Mouse (Mus musculus): ENCODE results near the gene Olfr139. TPM values are rescaled to one million over a fixed set of nuclear protein-coding genes. Genes with fewer than 3 reads are reported as not detected.

Gene Olfr139
- polyA plus RNA-seq (2014; fragmentation: Nextera tagmentation; extraction: Ambion mirVana) = not detected in 2 replicates

DNA sequence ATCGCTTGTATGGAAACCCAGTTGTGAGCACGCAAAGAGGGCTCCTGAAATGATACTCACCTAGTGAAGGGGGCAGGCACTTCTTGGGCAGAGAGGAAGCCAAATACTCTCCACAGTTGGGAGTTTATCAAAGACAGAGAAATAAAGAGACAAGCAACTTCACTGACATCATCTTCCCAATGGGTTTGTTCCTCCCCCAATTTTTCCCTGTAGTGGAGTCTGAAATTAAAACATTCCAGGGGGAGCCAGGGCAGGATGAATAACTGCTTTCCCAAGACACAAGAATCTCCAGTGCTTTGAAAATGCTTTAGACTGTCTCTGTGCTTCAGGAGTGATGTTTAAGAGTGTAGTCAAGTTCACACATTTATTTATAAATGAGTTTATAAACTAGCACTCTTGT is at the start of gene Olfr139, which contains the start of gene Olfr399:
Gene Olfr139, minus strand, starts transcription at position 101 of the 400 bp plus-strand sequence.
Gene Olfr399, minus strand, starts transcription at position 165 of the 400 bp plus-strand sequence.
- Histone ChIP-seq H3K4me3 (ENCODE audit: low read depth, low read length) (no peak within 1 kb of the TSS), H3K9me3 (ENCODE audit: low read depth, low read length) (no peaks in the 10 kb centered on the region), H3K27me3 (ENCODE audit: insufficient read depth, low read length) (no peaks in the 10 kb centered on the region), H3K4me2 (no peak within 1 kb of the TSS), H3K4me1 (ENCODE audit: insufficient read depth) (no peaks in the 10 kb centered on the region), H3K36me3 (ENCODE audit: insufficient read depth) (no peaks in the 10 kb centered on the region), H3K9ac (no peak within 1 kb of the TSS), H3K27ac (ENCODE audit: low read depth) (no peak within 1 kb of the TSS)
- 80% methylated on average over 2 of the region's 2 CpGs for WGBS
- no peak for DNase-seq
- no peak for TF ChIP-seq CTCF (IDR thresholded peaks at IDR 0.05; ENCODE audit: low read depth)
- ATAC-seq (ENCODE audit: insufficient read depth) = no peak

DNA sequence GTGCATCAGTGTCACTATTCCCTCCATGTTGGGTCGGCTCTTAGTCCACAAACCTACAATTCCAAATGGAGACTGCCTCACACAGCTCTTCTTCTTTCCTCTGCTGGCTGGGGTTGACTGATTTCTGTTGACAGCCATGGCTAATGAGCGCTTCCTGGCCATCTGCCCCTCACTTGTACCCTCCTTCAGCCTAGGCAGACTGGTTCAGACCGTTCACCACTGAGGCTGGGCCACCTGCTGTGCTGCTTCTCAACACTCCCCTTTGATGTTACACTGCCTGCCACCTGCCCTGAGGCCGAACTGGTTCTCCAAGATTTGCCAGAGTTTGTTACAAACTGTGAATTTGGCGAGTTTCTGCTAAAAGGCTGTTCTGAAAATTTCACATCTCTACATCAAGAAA is 48.7 kb upstream of the Olfr139 start:
- no peak for ATAC-seq (ENCODE audit: insufficient read depth)
- no peaks in the 10 kb centered on the region for H3K27me3 ChIP-seq (ENCODE audit: insufficient read depth, low read length)
- H3K27ac ChIP-seq (ENCODE audit: low read depth) = no peak overlapping the region
- H3K4me2 ChIP-seq = no peak overlapping the region
- no peaks in the 10 kb centered on the region for H3K4me1 ChIP-seq (ENCODE audit: insufficient read depth)
- H3K9me3 ChIP-seq (ENCODE audit: low read depth, low read length) = peaks cover 5% of the 10 kb centered on the region; the same call in 1 of the 2 replicates
- H3K4me3 ChIP-seq (ENCODE audit: low read depth, low read length) = no peak overlapping the region
- no peaks in the 10 kb centered on the region for H3K36me3 ChIP-seq (ENCODE audit: insufficient read depth)
- no peak for DNase-seq
- no peak for TF ChIP-seq CTCF (IDR thresholded peaks at IDR 0.05; ENCODE audit: low read depth)
- no peak overlapping the region for H3K9ac ChIP-seq
- WGBS = 26% methylated on average over 5 of the region's 5 CpGs

DNA sequence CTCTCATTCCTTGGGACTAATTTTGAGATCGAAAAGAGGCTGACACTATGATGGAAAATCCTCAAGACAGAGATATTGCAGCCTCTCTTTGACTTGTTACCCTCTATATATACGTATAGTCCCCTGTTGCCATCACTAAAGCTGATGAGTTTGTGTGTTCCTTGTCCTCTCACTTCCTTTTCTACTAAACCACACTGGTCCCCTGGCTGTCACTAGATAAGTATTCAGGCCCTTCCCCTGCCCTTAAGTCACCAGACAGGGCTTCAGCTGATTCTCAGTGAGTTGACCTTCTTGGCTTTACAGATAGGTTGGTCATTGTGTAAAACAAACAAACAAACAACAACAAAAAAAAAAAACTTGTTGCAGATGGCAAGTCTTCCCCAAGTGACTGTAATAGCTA is 45.2 kb upstream of the Olfr139 start:
- Histone ChIP-seq H3K4me3 (ENCODE audit: low read depth, low read length) (no peak overlapping the region), H3K4me2 (no peak overlapping the region), H3K4me1 (ENCODE audit: insufficient read depth) (no peaks in the 10 kb centered on the region), H3K9ac (no peak overlapping the region), H3K27ac (ENCODE audit: low read depth) (no peak overlapping the region), H3K27me3 (ENCODE audit: insufficient read depth, low read length) (no peaks in the 10 kb centered on the region), H3K36me3 (ENCODE audit: insufficient read depth) (no peaks in the 10 kb centered on the region), H3K9me3 (ENCODE audit: low read depth, low read length) (no peaks in the 10 kb centered on the region)
- no peak for DNase-seq
- ATAC-seq (ENCODE audit: insufficient read depth) = no peak
- 41% methylated on average over 2 of the region's 2 CpGs for WGBS
- TF ChIP-seq CTCF (IDR thresholded peaks at IDR 0.05; ENCODE audit: low read depth) = no peak

DNA sequence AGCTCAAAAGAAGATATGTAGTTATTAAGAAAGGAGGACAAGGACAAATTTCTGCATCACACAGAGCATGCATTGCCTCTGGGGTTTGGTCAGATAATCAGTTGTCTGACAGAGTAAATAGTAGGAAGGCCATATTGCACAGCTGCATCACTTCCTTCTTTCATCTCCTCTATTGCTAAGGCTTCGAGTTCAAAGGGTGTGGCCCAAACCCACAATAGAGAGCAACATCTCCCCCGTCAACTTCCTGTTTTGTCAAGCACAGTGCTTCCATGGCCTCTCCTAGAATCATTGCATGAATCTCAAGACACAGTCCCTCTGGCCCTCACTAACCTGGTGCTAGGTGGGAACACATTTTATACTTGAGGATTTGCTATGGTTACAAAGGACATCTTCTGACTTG is 44.4 kb upstream of the Olfr139 start:
- Histone ChIP-seq H3K4me3 (ENCODE audit: low read depth, low read length) (no peak overlapping the region), H3K9me3 (ENCODE audit: low read depth, low read length) (no peaks in the 10 kb centered on the region), H3K27me3 (ENCODE audit: insufficient read depth, low read length) (no peaks in the 10 kb centered on the region), H3K9ac (no peak overlapping the region), H3K27ac (ENCODE audit: low read depth) (no peak overlapping the region), H3K36me3 (ENCODE audit: insufficient read depth) (no peaks in the 10 kb centered on the region), H3K4me1 (ENCODE audit: insufficient read depth) (no peaks in the 10 kb centered on the region), H3K4me2 (no peak overlapping the region)
- TF ChIP-seq CTCF (IDR thresholded peaks at IDR 0.05; ENCODE audit: low read depth) = no peak
- DNase-seq = no peak
- 77% methylated on average over 2 of the region's 2 CpGs for WGBS
- no peak for ATAC-seq (ENCODE audit: insufficient read depth)

DNA sequence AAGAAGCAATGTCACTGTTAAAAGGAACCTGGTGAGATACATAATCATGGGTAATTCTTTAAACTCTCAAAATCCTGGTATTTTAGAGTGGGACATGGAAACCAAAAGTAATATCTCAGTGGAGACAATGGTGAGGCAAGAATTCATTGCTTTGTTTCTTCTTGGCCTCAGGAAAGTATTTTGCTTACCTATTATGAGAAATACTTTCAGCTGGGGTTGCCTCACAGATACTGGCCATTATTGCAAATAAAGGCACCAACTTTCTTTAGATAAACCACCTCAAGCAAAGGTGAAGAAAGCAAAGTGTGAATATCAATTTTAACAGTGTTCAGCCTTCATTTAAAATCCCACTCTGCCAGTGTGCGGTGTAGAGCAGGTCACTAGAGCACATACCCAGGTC is 13.3 kb upstream of the Olfr139 start, which contains the start of gene Zfp616:
Gene Zfp616, plus strand, starts transcription at position 301 of the 400 bp plus-strand sequence.
- H3K9me3 ChIP-seq (ENCODE audit: low read depth, low read length) = no peaks in the 10 kb centered on the region; the same call in 1 of the 2 replicates
- H3K9ac ChIP-seq = no peak within 1 kb of the TSS
- no peak within 1 kb of the TSS for H3K27ac ChIP-seq (ENCODE audit: low read depth)
- no peak within 1 kb of the TSS for H3K4me2 ChIP-seq
- no peak within 1 kb of the TSS for H3K4me3 ChIP-seq (ENCODE audit: low read depth, low read length)
- no peak for ATAC-seq (ENCODE audit: insufficient read depth)
- H3K36me3 ChIP-seq (ENCODE audit: insufficient read depth) = no peaks in the 10 kb centered on the region
- no peak for TF ChIP-seq CTCF (IDR thresholded peaks at IDR 0.05; ENCODE audit: low read depth)
- H3K4me1 ChIP-seq (ENCODE audit: insufficient read depth) = no peaks in the 10 kb centered on the region
- no peak for DNase-seq
- 93% methylated on average over 1 of the region's 1 CpGs for WGBS
- no peaks in the 10 kb centered on the region for H3K27me3 ChIP-seq (ENCODE audit: insufficient read depth, low read length)

DNA sequence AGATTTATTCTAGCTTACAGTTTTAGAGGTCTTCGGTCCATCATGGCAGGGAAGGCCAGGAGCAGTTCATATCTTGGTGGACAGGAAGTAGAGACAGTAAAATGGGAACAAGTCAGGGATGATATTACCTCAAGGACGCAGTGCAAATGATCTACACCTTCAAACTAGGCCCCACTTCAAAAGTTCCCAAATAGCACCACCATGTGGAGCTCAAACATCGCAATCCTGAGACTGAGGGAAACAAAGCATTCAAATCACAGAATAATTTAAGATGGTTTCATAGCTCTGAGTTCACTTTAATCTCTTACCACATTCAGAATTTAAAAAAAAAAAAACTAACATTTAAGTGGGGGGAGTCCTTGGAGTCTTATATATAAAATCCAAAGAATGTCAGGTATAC is 5.0 kb downstream of the Olfr139 start:
- no peak for TF ChIP-seq CTCF (IDR thresholded peaks at IDR 0.05; ENCODE audit: low read depth)
- no peaks in the 10 kb centered on the region for H3K27me3 ChIP-seq (ENCODE audit: insufficient read depth, low read length)
- no peak for DNase-seq
- WGBS = 65% methylated on average over 3 of the region's 3 CpGs
- no peaks in the 10 kb centered on the region for H3K9me3 ChIP-seq (ENCODE audit: low read depth, low read length)
- no peak overlapping the region for H3K27ac ChIP-seq (ENCODE audit: low read depth)
- H3K9ac ChIP-seq = no peak overlapping the region
- no peaks in the 10 kb centered on the region for H3K36me3 ChIP-seq (ENCODE audit: insufficient read depth)
- no peaks in the 10 kb centered on the region for H3K4me1 ChIP-seq (ENCODE audit: insufficient read depth)
- no peak for ATAC-seq (ENCODE audit: insufficient read depth)
- H3K4me3 ChIP-seq (ENCODE audit: low read depth, low read length) = no peak overlapping the region
- no peak overlapping the region for H3K4me2 ChIP-seq

Other genes with a start within 250 kb of the Olfr139 start
- gene Olfr392, start 239.5 kb downstream of the Olfr139 start, polyA plus RNA-seq (2014; fragmentation: Nextera tagmentation; extraction: Ambion mirVana) = not detected in 2 replicates
- not detected in 2 replicates for gene Olfr393, start 205.1 kb downstream of the Olfr139 start, polyA plus RNA-seq (2014; fragmentation: Nextera tagmentation; extraction: Ambion mirVana)
- not detected in 2 replicates for gene Olfr394, start 165.8 kb downstream of the Olfr139 start, polyA plus RNA-seq (2014; fragmentation: Nextera tagmentation; extraction: Ambion mirVana)
- gene Olfr395, start 147.3 kb downstream of the Olfr139 start, polyA plus RNA-seq (2014; fragmentation: Nextera tagmentation; extraction: Ambion mirVana) = not detected in 2 replicates
- not detected in 2 replicates for gene Olfr23, start 119.9 kb downstream of the Olfr139 start, polyA plus RNA-seq (2014; fragmentation: Nextera tagmentation; extraction: Ambion mirVana)
- gene Olfr397, start 95.7 kb downstream of the Olfr139 start, polyA plus RNA-seq (2014; fragmentation: Nextera tagmentation; extraction: Ambion mirVana) = not detected in 2 replicates
- gene Olfr398, start 66.1 kb downstream of the Olfr139 start, polyA plus RNA-seq (2014; fragmentation: Nextera tagmentation; extraction: Ambion mirVana) = not detected in 2 replicates
- not detected in 2 replicates for gene Olfr399, start 64 bp upstream of the Olfr139 start, polyA plus RNA-seq (2014; fragmentation: Nextera tagmentation; extraction: Ambion mirVana)
- not detected in 2 replicates for gene Zfp616, start 13.4 kb upstream of the Olfr139 start, polyA plus RNA-seq (2014; fragmentation: Nextera tagmentation; extraction: Ambion mirVana)
- not detected in 2 replicates for gene Olfr401, start 57.2 kb upstream of the Olfr139 start, polyA plus RNA-seq (2014; fragmentation: Nextera tagmentation; extraction: Ambion mirVana)
- gene Olfr402, start 97.0 kb upstream of the Olfr139 start, polyA plus RNA-seq (2014; fragmentation: Nextera tagmentation; extraction: Ambion mirVana) = not detected in 2 replicates
- not detected in 2 replicates for gene Olfr403, start 129.7 kb upstream of the Olfr139 start, polyA plus RNA-seq (2014; fragmentation: Nextera tagmentation; extraction: Ambion mirVana)
- gene Olfr43, start 154.8 kb upstream of the Olfr139 start, polyA plus RNA-seq (2014; fragmentation: Nextera tagmentation; extraction: Ambion mirVana) = not detected in 2 replicates
- gene Olfr406, start 203.3 kb upstream of the Olfr139 start, polyA plus RNA-seq (2014; fragmentation: Nextera tagmentation; extraction: Ambion mirVana) = not detected in 2 replicates
- not detected in 2 replicates for gene Olfr59, start 227.2 kb upstream of the Olfr139 start, polyA plus RNA-seq (2014; fragmentation: Nextera tagmentation; extraction: Ambion mirVana)

Measured in lung, embryonic 14.5 days (tissue).